Mouse (Mus musculus): Measurements from ENCODE around the gene Cass4.

DNA sequence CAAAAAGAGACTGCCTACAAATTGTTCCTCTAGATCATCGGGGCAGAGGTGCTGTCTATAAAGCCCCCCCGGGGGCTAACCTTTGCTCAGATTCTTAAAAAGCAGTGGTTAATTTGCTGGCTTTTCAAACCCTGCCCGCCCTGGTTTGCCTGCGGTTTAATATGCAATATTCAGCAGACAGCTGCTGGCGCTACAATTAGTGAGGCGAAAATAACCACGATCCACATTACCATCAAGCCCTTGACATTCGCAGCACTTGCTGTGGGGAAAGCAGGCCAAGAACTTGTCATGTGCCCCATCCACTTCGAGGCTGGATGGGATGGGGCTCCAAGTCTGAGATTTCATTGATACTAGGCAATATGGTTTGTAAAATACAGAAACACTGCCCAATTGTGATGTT is 40.4 kb upstream of the Cass4 start:
- TF ChIP-seq EP300 (IDR thresholded peaks at IDR 0.05; ENCODE audit: low read length) (no peak), POLR2A (IDR thresholded peaks at IDR 0.05; ENCODE audit: low read depth, low read length) (no peak), CTCF (conservative IDR thresholded peaks at IDR 0.05 in 1 of 2, IDR thresholded peaks at IDR 0.05 in 1 of 2; ENCODE audit: low read depth in 2 of 2, low read length in 2 of 2) (no peak), HCFC1 (IDR thresholded peaks at IDR 0.05; ENCODE audit: low read depth, low read length) (no peak), ZNF384 (IDR thresholded peaks at IDR 0.05; ENCODE audit: low read depth, low read length) (no peak)

Measured in CH12.LX (cell line).